Mouse (Mus musculus): Measurements from ENCODE around the gene Lpcat2. TPM values are rescaled to one million over a fixed set of nuclear protein-coding genes. Genes with fewer than 3 reads are reported as not detected.

Gene Lpcat2
- polyA plus RNA-seq, 1 experiment from 2014 or later = 3.9 TPM

- WGBS = 57% methylated on average over 9 of the region's 9 CpGs
- Histone ChIP-seq H3K4me3 (ENCODE audit: low read depth, low read length) (no peak overlapping the region), H3K27ac (ENCODE audit: low read depth, low read length) (no peak overlapping the region), H3K4me2 (ENCODE audit: low read depth, low read length, severe bottlenecking) (no peak overlapping the region), H3K9me3 (ENCODE audit: control insufficient read depth, low read length) (no peaks in the 10 kb centered on the region), H3K27me3 (ENCODE audit: control insufficient read depth, insufficient read depth, low read length) (no peaks in the 10 kb centered on the region), H3K4me1 (replicated peaks; ENCODE audit: control insufficient read depth, insufficient read depth, low read length) (0 out of 2 replicates have a peak, but pooled peaks cover 2% of the 10 kb centered on the region), H3K36me3 (ENCODE audit: control insufficient read depth, insufficient read depth, low read length) (no peaks in the 10 kb centered on the region), H3K9ac (ENCODE audit: low read length) (no peak overlapping the region)
- ATAC-seq (replicated peaks; ENCODE audit: low FRiP score) = no peak
- DNase-seq (ENCODE audit: low spot score) = no peak
Observed at GRCm38 (mm10) chr8:92847299-92847698, 7.8 kb upstream of the Lpcat2 start.

- no peak for DNase-seq (ENCODE audit: low spot score)
- Histone ChIP-seq H3K36me3 (ENCODE audit: control insufficient read depth, insufficient read depth, low read length) (no peaks in the 10 kb centered on the region), H3K4me1 (replicated peaks; ENCODE audit: control insufficient read depth, insufficient read depth, low read length) (peaks cover 2% of the 10 kb centered on the region; the same call in 1 of the 2 replicates), H3K27me3 (ENCODE audit: control insufficient read depth, insufficient read depth, low read length) (peaks cover under 1% of the 10 kb centered on the region; the same call in 1 of the 2 replicates), H3K4me3 (ENCODE audit: low read depth, low read length) (no peak overlapping the region), H3K27ac (ENCODE audit: low read depth, low read length) (no peak overlapping the region), H3K4me2 (ENCODE audit: low read depth, low read length, severe bottlenecking) (no peak overlapping the region), H3K9ac (ENCODE audit: low read length) (no peak overlapping the region), H3K9me3 (ENCODE audit: control insufficient read depth, low read length) (no peaks in the 10 kb centered on the region)
- ATAC-seq (replicated peaks; ENCODE audit: low FRiP score) = no peak
- 69% methylated on average over 6 of the region's 6 CpGs for WGBS
Observed at GRCm38 (mm10) chr8:92849261-92849660, 5.9 kb upstream of the Lpcat2 start.

- no peak for ATAC-seq (replicated peaks; ENCODE audit: low FRiP score)
Observed at GRCm38 (mm10) chr8:92850239-92850638, 4.9 kb upstream of the Lpcat2 start.

GRCm38 (mm10) chr8:92851381-92851780 lies 3.8 kb upstream of the Lpcat2 start:
- DNase-seq (ENCODE audit: low spot score) (no peak), ATAC-seq (replicated peaks; ENCODE audit: low FRiP score) (no peak)
- H3K4me3 ChIP-seq (ENCODE audit: low read depth, low read length) = no peak overlapping the region
- no peak overlapping the region for H3K27ac ChIP-seq (ENCODE audit: low read depth, low read length)
- no peak overlapping the region for H3K4me2 ChIP-seq (ENCODE audit: low read depth, low read length, severe bottlenecking)
- peaks cover 6% of the 10 kb centered on the region for H3K27me3 ChIP-seq (ENCODE audit: control insufficient read depth, insufficient read depth, low read length)
- H3K9ac ChIP-seq (ENCODE audit: low read length) = no peak overlapping the region
- no peaks in the 10 kb centered on the region for H3K9me3 ChIP-seq (ENCODE audit: control insufficient read depth, low read length)
- no peaks in the 10 kb centered on the region for H3K36me3 ChIP-seq (ENCODE audit: control insufficient read depth, insufficient read depth, low read length)
- peaks cover 3% of the 10 kb centered on the region; the same call in 1 of the 2 replicates for H3K4me1 ChIP-seq (replicated peaks; ENCODE audit: control insufficient read depth, insufficient read depth, low read length)
- WGBS = 85% methylated on average over 3 of the region's 3 CpGs

More at GRCm38 (mm10) chr8:92850239-92850638, 4.9 kb upstream of the Lpcat2 start:
- Histone ChIP-seq H3K4me2 (ENCODE audit: low read depth, low read length, severe bottlenecking) (no peak overlapping the region), H3K36me3 (ENCODE audit: control insufficient read depth, insufficient read depth, low read length) (no peaks in the 10 kb centered on the region), H3K4me1 (replicated peaks; ENCODE audit: control insufficient read depth, insufficient read depth, low read length) (peaks cover 2% of the 10 kb centered on the region; the same call in 1 of the 2 replicates), H3K27ac (ENCODE audit: low read depth, low read length) (no peak overlapping the region), H3K27me3 (ENCODE audit: control insufficient read depth, insufficient read depth, low read length) (peaks cover 2% of the 10 kb centered on the region; the same call in 1 of the 2 replicates), H3K9ac (ENCODE audit: low read length) (no peak overlapping the region), H3K4me3 (ENCODE audit: low read depth, low read length) (no peak overlapping the region), H3K9me3 (ENCODE audit: control insufficient read depth, low read length) (no peaks in the 10 kb centered on the region)
- no peak for DNase-seq (ENCODE audit: low spot score)
- 90% methylated on average over 4 of the region's 4 CpGs for WGBS

- DNase-seq (ENCODE audit: low spot score) (no peak), ATAC-seq (replicated peaks; ENCODE audit: low FRiP score) (no peak)
- H3K9ac ChIP-seq (ENCODE audit: low read length) = no peak overlapping the region
- peaks cover 6% of the 10 kb centered on the region for H3K27me3 ChIP-seq (ENCODE audit: control insufficient read depth, insufficient read depth, low read length)
- no peak overlapping the region for H3K27ac ChIP-seq (ENCODE audit: low read depth, low read length)
- H3K9me3 ChIP-seq (ENCODE audit: control insufficient read depth, low read length) = no peaks in the 10 kb centered on the region
- no peak overlapping the region for H3K4me3 ChIP-seq (ENCODE audit: low read depth, low read length)
- WGBS = 78% methylated on average over 18 of the region's 18 CpGs
- no peak overlapping the region for H3K4me2 ChIP-seq (ENCODE audit: low read depth, low read length, severe bottlenecking)
- peaks cover 2% of the 10 kb centered on the region; the same call in 1 of the 2 replicates for H3K4me1 ChIP-seq (replicated peaks; ENCODE audit: control insufficient read depth, insufficient read depth, low read length)
- no peaks in the 10 kb centered on the region for H3K36me3 ChIP-seq (ENCODE audit: control insufficient read depth, insufficient read depth, low read length)
Observed at GRCm38 (mm10) chr8:92853188-92853983, 1.8 kb upstream of the Lpcat2 start.

- H3K9ac ChIP-seq (ENCODE audit: low read length) = no peak overlapping the region
Observed at GRCm38 (mm10) chr8:92854673-92855072, 466 bp upstream of the Lpcat2 start.

GRCm38 (mm10) chr8:92856273-92856986 lies 1.3 kb downstream of the Lpcat2 start:
- Histone ChIP-seq H3K4me3 (ENCODE audit: low read depth, low read length) (no peak overlapping the region), H3K4me2 (ENCODE audit: low read depth, low read length, severe bottlenecking) (no peak overlapping the region), H3K9ac (ENCODE audit: low read length) (no peak overlapping the region), H3K27me3 (ENCODE audit: control insufficient read depth, insufficient read depth, low read length) (peaks cover 6% of the 10 kb centered on the region), H3K4me1 (replicated peaks; ENCODE audit: control insufficient read depth, insufficient read depth, low read length) (peaks cover 2% of the 10 kb centered on the region; the same call in 1 of the 2 replicates), H3K36me3 (ENCODE audit: control insufficient read depth, insufficient read depth, low read length) (no peaks in the 10 kb centered on the region), H3K27ac (ENCODE audit: low read depth, low read length) (no peak overlapping the region), H3K9me3 (ENCODE audit: control insufficient read depth, low read length) (no peaks in the 10 kb centered on the region)
- ATAC-seq (replicated peaks; ENCODE audit: low FRiP score) (no peak), DNase-seq (ENCODE audit: low spot score) (no peak)
- 95% methylated on average over 7 of the region's 7 CpGs for WGBS

More at GRCm38 (mm10) chr8:92854673-92855072, 466 bp upstream of the Lpcat2 start:
- no peaks in the 10 kb centered on the region for H3K9me3 ChIP-seq (ENCODE audit: control insufficient read depth, low read length)
- ATAC-seq (replicated peaks; ENCODE audit: low FRiP score) (no peak), DNase-seq (ENCODE audit: low spot score) (no peak)
- H3K36me3 ChIP-seq (ENCODE audit: control insufficient read depth, insufficient read depth, low read length) = no peaks in the 10 kb centered on the region
- peaks cover 6% of the 10 kb centered on the region for H3K27me3 ChIP-seq (ENCODE audit: control insufficient read depth, insufficient read depth, low read length)
- H3K4me3 ChIP-seq (ENCODE audit: low read depth, low read length) = no peak overlapping the region
- H3K4me2 ChIP-seq (ENCODE audit: low read depth, low read length, severe bottlenecking) = peak overlapping the region; percentile 83; the same call in 1 of the 2 replicates
- H3K27ac ChIP-seq (ENCODE audit: low read depth, low read length) = no peak overlapping the region
- H3K4me1 ChIP-seq (replicated peaks; ENCODE audit: control insufficient read depth, insufficient read depth, low read length) = peaks cover 2% of the 10 kb centered on the region; the same call in 1 of the 2 replicates
- 90% methylated on average over 3 of the region's 3 CpGs for WGBS

- Histone ChIP-seq H3K9ac (ENCODE audit: low read length) (no peak overlapping the region), H3K27ac (ENCODE audit: low read depth, low read length) (no peak overlapping the region), H3K4me1 (replicated peaks; ENCODE audit: control insufficient read depth, insufficient read depth, low read length) (0 out of 2 replicates have a peak, but pooled peaks cover 2% of the 10 kb centered on the region), H3K9me3 (ENCODE audit: control insufficient read depth, low read length) (no peaks in the 10 kb centered on the region), H3K4me3 (ENCODE audit: low read depth, low read length) (no peak overlapping the region), H3K4me2 (ENCODE audit: low read depth, low read length, severe bottlenecking) (no peak overlapping the region), H3K27me3 (ENCODE audit: control insufficient read depth, insufficient read depth, low read length) (peaks cover 6% of the 10 kb centered on the region), H3K36me3 (ENCODE audit: control insufficient read depth, insufficient read depth, low read length) (no peaks in the 10 kb centered on the region)
- ATAC-seq (replicated peaks; ENCODE audit: low FRiP score) = no peak
- 83% methylated on average over 14 of the region's 14 CpGs for WGBS
- DNase-seq (ENCODE audit: low spot score) = no peak
Observed at GRCm38 (mm10) chr8:92858475-92859182, 3.5 kb downstream of the Lpcat2 start.

Data from forebrain, embryonic 11.5 days (tissue).